Mouse (Mus musculus) liver, embryonic 11.5 days (tissue): Measurements from ENCODE around the gene Tfrc. TPM values are rescaled to one million over a fixed set of nuclear protein-coding genes. Genes with fewer than 3 reads are reported as not detected.

Source experiments
- ATAC-seq: fragments of 200-750 bp; cut with Nextera tagmentation; replicated peaks from 2 replicates; pipeline ENCODE4 v1.8.0; 2017; ENCODE audit warnings: moderate number of reproducible peaks, mild to moderate bottlenecking, moderate TSS enrichment, moderate library complexity; ENCODE audit not compliant: low FRiP score
- DNase-seq: peaks from one replicate; pipeline ENCODE4 v3.0.0-alpha.2; 2017; ENCODE audit warnings: low spot score
- H3K27ac ChIP-seq: fragments of 300-500 bp; sonication (generic); 2 replicates; pipeline ENCODE4 v1.5.1; 2014; ENCODE audit warnings: mild to moderate bottlenecking, low read depth, low read length, control low read depth
- H3K27me3 ChIP-seq: fragments of 300-500 bp; sonication (generic); replicated peaks from 2 replicates; pipeline ENCODE4 v1.6.1; 2014; ENCODE audit warnings: low read length, mixed read lengths; ENCODE audit not compliant: control insufficient read depth, insufficient read depth
- H3K36me3 ChIP-seq: fragments of 300-500 bp; sonication (generic); 2 replicates; pipeline ENCODE4 v1.6.1; 2014; ENCODE audit warnings: mild to moderate bottlenecking, low read length, moderate library complexity, mixed read lengths; ENCODE audit not compliant: control insufficient read depth, insufficient read depth
- H3K4me1 ChIP-seq: fragments of 300-500 bp; sonication (generic); replicated peaks from 2 replicates; pipeline ENCODE4 v1.6.1; 2014; ENCODE audit warnings: low read length, mixed read lengths; ENCODE audit not compliant: control insufficient read depth, insufficient read depth
- H3K4me2 ChIP-seq: fragments of 300-500 bp; sonication (generic); 2 replicates; pipeline ENCODE4 v1.6.1; 2014; ENCODE audit warnings: mild to moderate bottlenecking, control low read depth, moderate library complexity
- H3K4me3 ChIP-seq: fragments of 300-500 bp; sonication (generic); 2 replicates; pipeline ENCODE4 v1.5.1; 2014; ENCODE audit warnings: low read depth, low read length, control low read depth
- H3K9ac ChIP-seq: fragments of 300-500 bp; sonication (generic); 2 replicates; pipeline ENCODE4 v1.6.1; 2014; ENCODE audit warnings: low read depth, low read length, control low read depth
- H3K9me3 ChIP-seq: fragments of 300-500 bp; sonication (generic); 2 replicates; pipeline ENCODE4 v1.6.1; 2016; ENCODE audit warnings: low read length, inconsistent platforms, mixed read lengths; ENCODE audit not compliant: control insufficient read depth
- WGBS: fragments of 180-500 bp; shearing (Covaris S2); extraction: QIAGEN DNeasy Blood & Tissue Kit; methylation state at CpG from one replicate; pipeline ENCODE4 v1.1.7; 2014; 5-methylcytosine and 5-hydroxymethylcytosine counted together
- polyA plus RNA-seq: library from polyadenylated mRNA; unstranded; fragments of >200 nt; fragmentation: Nextera tagmentation; extraction: Ambion mirVana; gene quantifications from 2 replicates; pipeline ENCODE4 v1.2.1, GENCODE M21; 2014

Gene Tfrc
- polyA plus RNA-seq, 1 experiment from 2014 or later, result 220 TPM

DNA sequence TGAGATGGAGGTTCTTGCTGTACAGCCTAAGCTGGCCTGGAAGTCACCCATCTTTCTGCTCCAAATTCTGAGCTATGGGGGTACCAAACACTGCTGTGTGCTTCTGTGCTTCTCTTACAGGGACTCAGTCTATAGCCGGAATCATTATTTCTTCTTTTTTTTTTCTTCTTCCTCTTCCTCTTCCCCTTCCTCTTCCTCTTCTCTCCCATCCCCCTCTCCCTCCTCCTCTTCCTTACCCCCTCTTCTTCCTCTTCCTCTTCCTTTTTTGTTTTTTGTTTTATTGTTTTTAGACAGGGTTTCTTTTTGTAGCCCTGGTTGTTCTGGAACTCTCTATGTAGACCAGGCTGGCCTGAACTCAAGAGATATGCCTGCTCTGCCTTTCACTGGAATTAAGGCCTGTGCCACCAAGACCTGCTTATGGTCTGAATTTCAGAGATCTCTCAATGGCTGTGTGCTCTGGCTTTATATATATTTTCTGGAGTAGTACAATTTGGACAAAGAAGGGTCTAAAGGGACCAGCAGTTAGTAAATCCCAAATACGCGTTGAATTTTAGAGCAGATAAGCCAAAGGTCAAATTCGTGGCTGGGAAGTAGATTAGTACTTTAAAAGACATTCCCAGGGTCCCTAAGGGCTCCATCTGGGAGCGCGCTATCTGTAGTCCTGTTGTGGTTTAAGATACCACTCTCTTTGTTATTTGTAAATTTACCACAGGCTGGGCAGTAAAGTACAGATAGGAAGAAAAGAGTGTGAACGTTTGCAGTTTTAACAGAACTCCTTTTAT is 967 bp upstream of the Tfrc start:
- Histone ChIP-seq H3K36me3 (0 out of 2 replicates have a peak, but pooled peaks cover under 1% of the 10 kb centered on the region), H3K9ac (peak overlapping the region; percentile 10), H3K27ac (peak overlapping the region; percentile 98), H3K9me3 (no peaks in the 10 kb centered on the region), H3K4me1 (peaks cover 11% of the 10 kb centered on the region), H3K27me3 (no peaks in the 10 kb centered on the region), H3K4me2 (peak overlapping the region; percentile 52), H3K4me3 (peak overlapping the region; percentile 87; the same call in 1 of the 2 replicates)
- WGBS, result 28% methylated on average over 7 of the region's 7 CpGs
- DNase-seq (no peak), ATAC-seq (no peak)

DNA sequence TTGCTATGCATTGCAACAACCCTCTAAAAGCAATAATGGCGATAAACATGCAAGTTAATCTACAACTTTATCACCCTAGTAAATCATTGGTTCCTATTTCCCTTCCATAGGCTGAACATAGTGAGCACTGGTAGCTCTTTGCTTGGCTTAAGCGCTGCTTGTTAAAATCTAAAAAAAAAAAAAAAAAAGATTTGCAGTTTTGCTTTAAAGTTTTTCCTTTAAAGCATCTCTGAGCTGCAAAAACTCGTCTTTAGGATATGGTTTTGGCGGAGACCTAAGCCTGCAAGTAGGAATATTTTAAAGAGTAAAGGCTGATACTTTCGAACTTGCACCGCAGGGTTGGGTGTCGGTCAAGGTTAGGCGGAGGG is 392 bp upstream of the Tfrc start:
- 6% methylated on average over 8 of the region's 8 CpGs for WGBS
- Histone ChIP-seq H3K36me3 (peaks cover 3% of the 10 kb centered on the region; the same call in 1 of the 2 replicates), H3K4me1 (peaks cover 13% of the 10 kb centered on the region), H3K27me3 (no peaks in the 10 kb centered on the region), H3K4me3 (peak overlapping the region; percentile 87), H3K9me3 (no peaks in the 10 kb centered on the region), H3K27ac (peak overlapping the region; percentile 98), H3K9ac (peak overlapping the region; percentile 10), H3K4me2 (peak overlapping the region; percentile 52)
- no peak for ATAC-seq
- no peak for DNase-seq

- peak overlapping the region; percentile 52 for H3K4me2 ChIP-seq
- H3K27me3 ChIP-seq, result no peaks in the 10 kb centered on the region
- H3K4me1 ChIP-seq, result peaks cover 13% of the 10 kb centered on the region
- peak overlapping the region; percentile 98 for H3K27ac ChIP-seq
- H3K4me3 ChIP-seq, result peak overlapping the region; percentile 87
- ATAC-seq (no peak), DNase-seq (no peak)
- H3K9ac ChIP-seq, result peak overlapping the region; percentile 99
- peaks cover 4% of the 10 kb centered on the region for H3K36me3 ChIP-seq
- no peaks in the 10 kb centered on the region for H3K9me3 ChIP-seq
- WGBS, result under 1% methylated on average over 14 of the region's 14 CpGs
These were observed 670 bp downstream of the Tfrc start for GRCm38 (mm10) chr16:32609401-32609779.

DNA sequence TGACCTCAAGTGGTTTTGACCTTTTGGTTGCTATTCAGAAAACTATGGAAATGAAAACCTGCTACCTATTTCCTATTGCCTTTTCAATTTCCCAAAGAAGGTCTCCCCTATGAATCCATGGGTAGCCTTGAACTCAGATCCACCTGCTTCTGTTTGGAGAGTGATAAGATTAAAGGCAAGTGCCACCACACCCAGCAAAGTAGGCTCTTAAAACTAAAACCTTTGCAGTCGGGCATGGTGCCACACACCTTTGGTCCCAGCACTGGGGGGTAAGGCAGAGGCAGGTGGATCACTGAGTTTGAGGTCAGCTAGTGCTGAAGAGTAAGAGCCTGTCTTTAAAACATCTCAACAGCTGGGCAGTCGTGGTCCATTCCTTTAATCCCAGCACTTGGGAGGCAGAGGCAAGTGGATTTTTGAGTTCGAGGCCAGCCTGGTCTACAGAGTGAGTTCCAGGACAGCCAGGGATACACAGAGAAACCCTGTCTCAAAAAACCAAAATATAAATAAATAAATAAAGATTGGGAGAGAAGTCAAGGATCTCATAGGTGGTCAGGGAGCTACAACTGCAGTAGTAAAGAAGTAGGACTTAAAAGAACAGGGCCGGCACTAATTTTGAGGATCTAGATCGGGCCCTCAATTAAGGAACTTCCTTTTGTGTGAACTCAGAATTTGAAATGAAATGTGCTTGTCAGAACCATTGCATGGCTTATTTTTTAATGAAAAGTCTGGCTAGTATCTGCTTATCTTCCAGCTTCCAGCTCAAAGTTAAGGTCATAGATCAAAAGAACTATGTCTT is 1.9 kb downstream of the Tfrc start:
- H3K27ac ChIP-seq, result peak overlapping the region; percentile 90
- WGBS, result 43% methylated on average over 5 of the region's 5 CpGs
- DNase-seq (peak; percentile 41), ATAC-seq (peak; percentile 21; the same call in 1 of the 2 replicates)
- H3K36me3 ChIP-seq, result peaks cover 14% of the 10 kb centered on the region
- peak overlapping the region; percentile 99 for H3K9ac ChIP-seq
- H3K27me3 ChIP-seq, result no peaks in the 10 kb centered on the region
- peak overlapping the region; percentile 87 for H3K4me3 ChIP-seq
- no peaks in the 10 kb centered on the region for H3K9me3 ChIP-seq
- peak overlapping the region; percentile 52 for H3K4me2 ChIP-seq
- H3K4me1 ChIP-seq, result peaks cover 13% of the 10 kb centered on the region

DNA sequence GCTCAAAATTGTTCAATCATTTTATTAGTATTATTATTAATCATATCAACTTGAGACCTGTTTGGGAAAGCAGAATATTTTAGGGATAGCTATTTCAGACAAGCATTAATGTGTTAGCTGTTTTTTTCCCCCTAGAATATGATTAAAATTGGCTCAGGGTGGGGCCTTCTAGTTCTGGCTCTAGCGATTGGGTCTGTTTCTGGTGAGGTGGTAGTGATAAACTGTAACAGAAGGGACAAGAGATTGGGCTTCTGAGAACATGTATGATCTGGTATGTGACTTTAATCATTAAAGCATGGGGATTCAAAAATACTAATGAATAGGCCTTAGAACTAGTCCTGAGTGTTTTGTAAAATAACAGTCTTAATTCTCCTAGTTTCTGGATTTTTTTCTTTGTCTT is 3.3 kb downstream of the Tfrc start:
- H3K27me3 ChIP-seq, result no peaks in the 10 kb centered on the region
- no peaks in the 10 kb centered on the region for H3K9me3 ChIP-seq
- peaks cover 13% of the 10 kb centered on the region for H3K4me1 ChIP-seq
- H3K4me3 ChIP-seq, result peak overlapping the region; percentile 87
- H3K9ac ChIP-seq, result peak overlapping the region; percentile 60
- 43% methylated on average over 1 of the region's 1 CpGs for WGBS
- H3K27ac ChIP-seq, result peak overlapping the region; percentile 71
- peak overlapping the region; percentile 52 for H3K4me2 ChIP-seq
- ATAC-seq, result 0 out of 2 replicates have a peak, but pooled peaks have one; percentile 34
- no peak for DNase-seq
- peaks cover 20% of the 10 kb centered on the region for H3K36me3 ChIP-seq

DNA sequence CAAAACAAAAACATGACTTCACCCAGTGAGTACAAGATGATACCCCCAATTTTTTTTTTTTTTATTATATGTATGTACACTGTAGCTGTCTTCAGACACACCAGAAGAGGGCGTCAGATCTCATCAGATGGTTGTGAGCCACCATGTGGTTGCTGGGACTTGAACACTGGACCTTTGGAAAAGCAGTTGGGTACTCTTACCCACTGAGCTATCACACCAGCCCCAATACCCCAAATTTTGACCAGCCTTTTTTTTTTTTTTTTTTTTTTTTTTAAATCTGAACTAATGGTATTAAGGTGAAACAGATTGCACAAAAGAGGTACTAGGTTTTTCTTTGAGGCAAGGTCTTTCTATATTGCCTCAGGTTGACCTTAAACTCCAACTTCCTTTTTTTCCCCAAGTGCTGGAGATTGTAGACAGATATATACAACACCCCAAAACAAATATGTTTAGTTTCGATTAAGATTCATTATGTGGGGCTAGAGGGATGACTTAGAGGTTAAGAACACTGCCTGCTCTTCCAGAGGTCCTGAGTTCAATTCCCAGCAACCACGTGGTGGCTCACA is 4.6 kb downstream of the Tfrc start:
- Histone ChIP-seq H3K36me3 (peaks cover 28% of the 10 kb centered on the region), H3K4me2 (peak overlapping the region; percentile 52)

DNA sequence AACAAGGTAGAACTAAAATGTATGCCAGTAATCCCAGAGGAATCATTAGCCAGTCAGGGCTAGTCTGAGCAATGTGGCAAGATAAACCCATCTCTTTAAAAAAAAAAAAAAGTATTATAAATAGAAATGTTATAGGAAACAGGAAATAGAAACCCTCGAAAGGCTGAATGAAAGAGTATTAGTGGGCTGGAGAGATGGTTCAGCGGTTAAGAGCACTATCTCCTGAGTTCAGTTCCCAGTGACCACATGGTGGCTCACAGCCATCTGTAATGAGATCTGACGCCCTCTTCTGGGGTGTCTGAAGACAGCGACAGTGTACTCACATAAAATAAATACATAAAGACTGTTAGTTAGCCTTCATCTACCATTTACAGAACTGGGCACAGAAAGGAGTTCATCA is 5.3 kb downstream of the Tfrc start:
- H3K27me3 ChIP-seq, result no peaks in the 10 kb centered on the region
- H3K9me3 ChIP-seq, result no peaks in the 10 kb centered on the region
- H3K4me1 ChIP-seq, result peaks cover 6% of the 10 kb centered on the region
- WGBS, result 31% methylated on average over 4 of the region's 4 CpGs
- no peak overlapping the region for H3K4me3 ChIP-seq
- H3K27ac ChIP-seq, result no peak overlapping the region
- DNase-seq (no peak), ATAC-seq (no peak)
- no peak overlapping the region for H3K9ac ChIP-seq
- H3K36me3 ChIP-seq, result peaks cover 30% of the 10 kb centered on the region
- no peak overlapping the region for H3K4me2 ChIP-seq

More for the DNA sequence above, 4.6 kb downstream of the Tfrc start:
- ATAC-seq (no peak), DNase-seq (no peak)
- H3K4me1 ChIP-seq, result peaks cover 6% of the 10 kb centered on the region
- no peaks in the 10 kb centered on the region for H3K27me3 ChIP-seq
- no peaks in the 10 kb centered on the region for H3K9me3 ChIP-seq
- no peak overlapping the region; the same call in 1 of the 2 replicates for H3K27ac ChIP-seq
- peak overlapping the region; percentile 87; the same call in 1 of the 2 replicates for H3K4me3 ChIP-seq
- 61% methylated on average over 3 of the region's 3 CpGs for WGBS
- H3K9ac ChIP-seq, result no peak overlapping the region

DNA sequence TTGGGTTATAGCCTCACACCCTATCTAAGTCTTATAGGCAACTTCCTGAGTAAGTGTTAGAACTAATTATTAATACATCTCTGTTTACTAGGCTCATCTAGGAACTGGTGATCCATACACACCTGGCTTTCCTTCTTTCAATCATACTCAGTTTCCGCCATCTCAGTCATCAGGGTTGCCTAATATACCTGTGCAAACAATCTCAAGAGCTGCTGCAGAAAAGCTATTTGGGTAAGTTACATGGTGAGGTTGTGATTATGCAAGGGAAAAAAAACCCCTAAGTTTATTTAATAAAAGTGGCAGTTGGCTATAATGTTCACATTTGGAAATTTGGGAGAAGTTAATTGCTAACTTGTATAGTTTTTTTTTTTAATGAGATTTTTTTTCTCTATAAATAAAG is 10.2 kb downstream of the Tfrc start:
- ATAC-seq, result no peak

More for the DNA sequence above, 10.2 kb downstream of the Tfrc start:
- Histone ChIP-seq H3K36me3 (peaks cover 62% of the 10 kb centered on the region), H3K4me1 (no peaks in the 10 kb centered on the region), H3K9me3 (no peaks in the 10 kb centered on the region), H3K4me2 (no peak overlapping the region), H3K27ac (no peak overlapping the region), H3K27me3 (no peaks in the 10 kb centered on the region), H3K4me3 (no peak overlapping the region), H3K9ac (no peak overlapping the region)
- 92% methylated on average over 1 of the region's 1 CpGs for WGBS
- no peak for DNase-seq
